Mouse (Mus musculus) megakaryocyte, embryonic 14.5 days (primary cell): Measurements from ENCODE around the gene Helq. TPM values are rescaled to one million over a fixed set of nuclear protein-coding genes. Genes with fewer than 3 reads are reported as not detected.

ENCODE experiments used
- H3K27me3 ChIP-seq: replicated peaks from 2 replicates; pipeline ENCODE3; 2012; ENCODE audit warnings: inconsistent platforms
- H3K36me3 ChIP-seq: replicated peaks from 2 replicates; pipeline ENCODE3; 2012; ENCODE audit warnings: low read length, inconsistent platforms, mixed read lengths
- H3K4me1 ChIP-seq: 2 replicates; pipeline ENCODE4 v1.6.1; 2012; ENCODE audit warnings: inconsistent platforms
- H3K4me3 ChIP-seq: replicated peaks from 2 replicates; pipeline ENCODE3; 2012; ENCODE audit warnings: moderate library complexity, mild to moderate bottlenecking, inconsistent platforms
- H3K9me3 ChIP-seq: 2 replicates; pipeline ENCODE4 v1.6.1; 2012; ENCODE audit warnings: inconsistent platforms
- FLI1 ChIP-seq: IDR thresholded peaks from 2 replicates; pipeline ENCODE4 v1.6.1; 2012; ENCODE audit warnings: low read length, inconsistent platforms, mixed read lengths
- GATA1 ChIP-seq: IDR thresholded peaks from 3 replicates; pipeline ENCODE4 v1.6.1; 2012; ENCODE audit warnings: mixed read lengths, low read length, inconsistent platforms, borderline replicate concordance
- polyA plus RNA-seq: library from polyadenylated mRNA; stranded (reverse); fragments of >175 nt; gene quantifications from 2 replicates; pipeline ENCODE4 v1.2.3, GENCODE M21; 2012; ENCODE audit warnings: low replicate concordance; ENCODE audit not compliant: insufficient read depth

The Helq gene
- polyA plus RNA-seq, 1 experiment, result 2.8 TPM

- no peak for TF ChIP-seq FLI1
- TF ChIP-seq GATA1, result no peak
- peaks cover 4% of the 10 kb centered on the region for H3K4me1 ChIP-seq
- H3K27me3 ChIP-seq, result no peaks in the 10 kb centered on the region
- H3K36me3 ChIP-seq, result peaks cover 89% of the 10 kb centered on the region
- no peak overlapping the region for H3K4me3 ChIP-seq
- H3K9me3 ChIP-seq, result no peaks in the 10 kb centered on the region
Measured at GRCm38 (mm10) chr5:100787527-100787926, 10.9 kb downstream of the Helq start.

DNA sequence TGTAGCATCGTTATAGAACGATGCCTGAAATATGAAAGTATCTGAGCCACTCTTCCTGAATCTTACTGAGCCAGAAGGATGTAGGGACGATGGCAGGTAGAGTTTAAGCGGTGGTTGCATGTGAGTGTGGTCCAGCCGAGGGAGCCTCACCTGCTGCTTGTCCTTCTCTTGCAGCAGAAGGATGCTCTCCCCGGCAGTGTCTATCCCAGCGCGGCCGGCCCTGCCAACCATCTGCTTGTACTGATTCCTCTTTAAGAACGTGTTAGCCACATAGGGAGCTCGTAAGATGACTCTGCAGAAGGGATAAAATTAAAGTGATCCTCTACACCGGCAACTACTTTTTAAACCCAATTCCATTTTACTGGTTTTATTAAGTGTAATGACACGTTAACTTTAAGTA is 19.4 kb downstream of the Helq start:
- no peaks in the 10 kb centered on the region for H3K9me3 ChIP-seq
- TF ChIP-seq FLI1 (no peak), GATA1 (no peak)
- H3K27me3 ChIP-seq, result no peaks in the 10 kb centered on the region
- H3K4me1 ChIP-seq, result peaks cover 7% of the 10 kb centered on the region; the same call in 1 of the 2 replicates
- H3K4me3 ChIP-seq, result no peak overlapping the region
- peaks cover 82% of the 10 kb centered on the region for H3K36me3 ChIP-seq

DNA sequence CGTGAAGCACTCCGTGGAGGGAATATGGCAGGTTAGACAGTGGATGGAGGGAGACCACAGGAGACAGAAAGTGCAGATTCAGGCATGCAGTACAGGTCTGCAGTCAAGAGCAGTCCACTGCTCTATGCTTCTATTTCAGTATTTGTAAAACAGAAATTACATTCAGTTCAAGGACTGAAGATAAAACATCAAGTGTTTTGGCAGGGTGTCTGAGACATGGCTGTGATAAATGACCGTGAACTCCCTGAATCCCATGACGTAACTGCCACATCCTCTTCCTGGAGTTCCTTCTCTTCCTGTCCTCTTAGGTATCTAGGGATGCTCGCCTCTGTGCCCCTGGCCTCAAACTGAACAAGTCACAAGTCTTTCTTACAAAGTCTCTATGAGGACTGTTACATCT is 21.5 kb downstream of the Helq start:
- Histone ChIP-seq H3K9me3 (no peaks in the 10 kb centered on the region), H3K36me3 (peaks cover 83% of the 10 kb centered on the region)
- TF ChIP-seq FLI1, result no peak
- TF ChIP-seq GATA1, result no peak

GRCm38 (mm10) chr5:100775778-100776404 is 22.5 kb downstream of the Helq start:
- H3K27me3 ChIP-seq, result no peaks in the 10 kb centered on the region
- no peak for TF ChIP-seq GATA1
- no peak for TF ChIP-seq FLI1
- peaks cover 83% of the 10 kb centered on the region for H3K36me3 ChIP-seq
- H3K4me1 ChIP-seq, result peaks cover 3% of the 10 kb centered on the region; the same call in 1 of the 2 replicates
- no peak overlapping the region for H3K4me3 ChIP-seq
- no peaks in the 10 kb centered on the region for H3K9me3 ChIP-seq

More for the DNA sequence above, 21.5 kb downstream of the Helq start:
- Histone ChIP-seq H3K4me1 (peaks cover 7% of the 10 kb centered on the region; the same call in 1 of the 2 replicates), H3K27me3 (no peaks in the 10 kb centered on the region), H3K4me3 (no peak overlapping the region)

DNA sequence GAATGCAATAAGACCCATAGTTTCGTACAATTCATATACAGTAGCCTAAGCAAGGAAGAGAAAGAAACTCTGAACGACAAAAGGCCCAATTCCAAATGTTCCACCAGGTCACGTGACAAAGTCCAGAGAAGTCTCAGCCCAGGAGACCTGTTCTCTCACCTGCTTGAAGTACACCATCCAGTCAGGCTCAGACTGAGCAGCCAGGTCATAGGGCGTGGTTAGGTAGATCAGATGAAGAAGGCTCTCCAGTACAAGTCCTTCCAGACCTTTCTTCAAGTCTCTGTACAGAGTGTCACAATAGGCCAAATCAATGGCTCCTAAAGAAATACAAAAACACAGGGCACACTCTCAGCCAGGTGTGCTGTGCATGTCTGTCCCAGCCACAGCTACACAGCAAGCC is 26.8 kb downstream of the Helq start:
- no peaks in the 10 kb centered on the region for H3K27me3 ChIP-seq
- peaks cover 89% of the 10 kb centered on the region for H3K36me3 ChIP-seq
- no peaks in the 10 kb centered on the region for H3K9me3 ChIP-seq
- TF ChIP-seq GATA1, result no peak
- no peak for TF ChIP-seq FLI1
- no peak overlapping the region for H3K4me3 ChIP-seq
- peaks cover 14% of the 10 kb centered on the region; the same call in 1 of the 2 replicates for H3K4me1 ChIP-seq

DNA sequence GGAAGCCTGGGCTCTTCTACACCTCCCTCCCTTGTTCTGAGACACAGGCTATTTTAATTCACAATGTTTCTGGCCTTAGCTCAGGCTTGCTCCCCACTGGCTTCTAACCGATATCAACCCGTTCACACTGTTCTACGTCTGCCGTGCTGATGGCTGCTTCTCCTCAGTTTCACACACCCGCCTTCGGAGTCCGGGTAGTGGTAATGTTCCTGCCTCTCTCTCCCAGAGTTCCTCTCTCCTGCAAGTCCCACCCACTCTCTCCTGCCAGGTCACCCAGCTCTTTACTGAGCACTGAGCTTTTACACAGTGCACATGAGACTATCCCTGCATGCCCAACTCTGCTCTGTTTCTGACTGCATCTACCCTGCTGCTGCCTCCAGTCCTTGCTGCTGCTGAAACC is 32.4 kb downstream of the Helq start:
- Histone ChIP-seq H3K4me1 (peaks cover 11% of the 10 kb centered on the region; the same call in 1 of the 2 replicates), H3K36me3 (peaks cover 90% of the 10 kb centered on the region), H3K4me3 (no peak overlapping the region), H3K27me3 (no peaks in the 10 kb centered on the region), H3K9me3 (no peaks in the 10 kb centered on the region)
- TF ChIP-seq GATA1 (no peak), FLI1 (no peak)

DNA sequence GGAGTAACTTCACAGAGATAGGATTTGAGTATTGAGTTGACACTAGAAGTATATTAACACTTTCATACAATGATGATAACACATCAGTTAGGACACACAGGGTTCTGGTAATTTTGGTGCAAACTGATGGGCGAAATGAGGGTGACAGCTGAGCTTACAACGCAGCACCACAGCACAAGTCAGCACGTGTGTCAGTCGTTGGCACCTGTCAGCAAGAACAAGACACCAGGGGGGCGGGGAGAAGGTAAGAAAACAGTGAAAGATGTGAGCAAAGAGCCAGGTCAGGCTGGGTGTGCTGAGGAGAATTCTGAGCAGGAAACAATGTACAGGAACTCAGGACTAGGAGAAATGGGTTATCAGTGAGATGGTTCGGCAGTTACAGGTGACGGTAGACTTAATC is 36.7 kb downstream of the Helq start:
- peaks cover 13% of the 10 kb centered on the region for H3K9me3 ChIP-seq
- no peaks in the 10 kb centered on the region for H3K27me3 ChIP-seq
- TF ChIP-seq GATA1 (no peak), FLI1 (no peak)
- peaks cover 3% of the 10 kb centered on the region for H3K4me1 ChIP-seq
- peaks cover 59% of the 10 kb centered on the region for H3K36me3 ChIP-seq
- H3K4me3 ChIP-seq, result no peak overlapping the region

- Histone ChIP-seq H3K4me3 (no peak overlapping the region), H3K4me1 (peaks cover 4% of the 10 kb centered on the region), H3K36me3 (peaks cover 44% of the 10 kb centered on the region), H3K9me3 (peaks cover 19% of the 10 kb centered on the region), H3K27me3 (no peaks in the 10 kb centered on the region)
- TF ChIP-seq FLI1, result no peak
- no peak for TF ChIP-seq GATA1
Measured at GRCm38 (mm10) chr5:100760049-100760663, 38.2 kb downstream of the Helq start.

GRCm38 (mm10) chr5:100758121-100758520 is 40.3 kb downstream of the Helq start:
- Histone ChIP-seq H3K9me3 (peaks cover 22% of the 10 kb centered on the region), H3K4me3 (no peak overlapping the region), H3K4me1 (peaks cover 14% of the 10 kb centered on the region), H3K36me3 (peaks cover 23% of the 10 kb centered on the region), H3K27me3 (no peaks in the 10 kb centered on the region)
- TF ChIP-seq GATA1 (no peak), FLI1 (no peak)

DNA sequence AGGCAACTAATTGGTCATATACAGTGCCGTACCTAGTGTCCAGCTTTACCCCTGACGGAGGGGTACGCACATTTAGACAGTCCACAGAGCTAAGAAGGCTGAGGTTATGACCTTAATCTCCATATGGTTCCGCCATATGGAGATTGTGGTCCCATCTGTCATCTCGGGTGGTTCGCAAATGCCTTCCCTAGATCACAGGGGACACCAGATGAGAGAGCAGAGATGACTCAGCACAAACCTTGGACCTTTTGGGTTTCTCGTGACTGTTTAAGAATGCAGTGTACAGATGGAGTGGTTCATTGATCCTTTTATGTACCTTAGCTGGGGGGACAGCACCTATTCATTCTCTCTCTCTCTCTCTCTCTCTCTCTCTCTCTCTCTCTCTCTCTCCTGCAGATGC is 45.0 kb downstream of the Helq start:
- Histone ChIP-seq H3K36me3 (no peaks in the 10 kb centered on the region), H3K9me3 (peaks cover 16% of the 10 kb centered on the region), H3K4me3 (no peak overlapping the region), H3K27me3 (no peaks in the 10 kb centered on the region), H3K4me1 (peaks cover 47% of the 10 kb centered on the region)
- no peak for TF ChIP-seq FLI1
- TF ChIP-seq GATA1, result no peak

- no peak overlapping the region for H3K4me3 ChIP-seq
Measured at GRCm38 (mm10) chr5:100751655-100752054, 46.7 kb downstream of the Helq start.

More at GRCm38 (mm10) chr5:100751655-100752054, 46.7 kb downstream of the Helq start:
- no peak for TF ChIP-seq GATA1
- TF ChIP-seq FLI1, result no peak
- Histone ChIP-seq H3K4me1 (peaks cover 44% of the 10 kb centered on the region), H3K27me3 (no peaks in the 10 kb centered on the region), H3K36me3 (no peaks in the 10 kb centered on the region), H3K9me3 (peaks cover 13% of the 10 kb centered on the region)
